Mouse (Mus musculus) liver, adult (tissue): ENCODE results near the gene Fbxo47.

Experiments
- GATA4 ChIP-seq: IDR thresholded peaks from 2 replicates; pipeline ENCODE4 v1.6.1; 2014; ENCODE audit warnings: mild to moderate bottlenecking, low read length; ENCODE audit not compliant: insufficient replicate concordance

The Fbxo47 gene

GRCm38 (mm10) chr11:97825971-97826370 lies 58.0 kb downstream of the Fbxo47 start:
- no peak for TF ChIP-seq GATA4

GRCm38 (mm10) chr11:97825295-97825694 lies 58.7 kb downstream of the Fbxo47 start:
- TF ChIP-seq GATA4, result no peak

GRCm38 (mm10) chr11:97824895-97825294 lies 59.1 kb downstream of the Fbxo47 start:
- TF ChIP-seq GATA4, result no peak

GRCm38 (mm10) chr11:97824168-97824567 lies 59.8 kb downstream of the Fbxo47 start:
- TF ChIP-seq GATA4, result no peak

DNA sequence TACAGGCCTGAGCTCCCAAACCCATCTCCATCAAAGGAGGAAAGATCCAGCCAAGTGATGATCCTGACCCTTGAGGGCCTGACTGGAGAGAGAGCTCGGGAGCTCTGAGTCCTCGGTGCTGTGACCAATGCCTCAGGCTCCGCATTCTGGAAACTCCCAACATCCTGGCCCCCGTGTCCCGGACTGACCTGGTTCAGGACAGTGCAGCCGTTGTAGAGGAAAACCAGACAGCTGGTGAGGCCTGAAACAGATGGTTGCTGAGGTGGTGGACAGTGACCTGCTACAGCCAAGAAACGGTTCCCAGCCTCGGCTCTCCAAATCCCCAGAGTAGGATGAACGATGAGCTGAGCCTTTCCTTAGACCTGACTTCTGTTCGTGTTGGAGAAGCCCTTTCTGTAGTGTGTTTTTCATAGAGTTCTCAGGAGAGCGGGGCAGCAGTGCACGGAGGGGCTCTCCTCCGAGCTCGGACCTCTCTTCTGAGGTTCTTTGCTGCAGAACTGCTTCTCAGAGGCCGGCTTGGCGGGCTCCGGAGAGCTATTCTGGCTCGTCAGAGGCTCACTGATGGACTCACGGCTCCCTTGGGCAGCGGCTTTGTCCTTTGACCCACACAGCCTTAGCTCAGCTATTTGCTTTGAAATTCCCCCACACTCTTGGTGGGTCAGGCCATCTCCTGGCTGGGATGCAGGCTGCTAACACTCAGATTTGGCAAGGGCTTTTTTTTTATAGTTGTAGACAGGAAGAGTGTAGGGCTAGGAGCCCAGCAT lies 60.9 kb downstream of the Fbxo47 start:
- no peak for TF ChIP-seq GATA4

DNA sequence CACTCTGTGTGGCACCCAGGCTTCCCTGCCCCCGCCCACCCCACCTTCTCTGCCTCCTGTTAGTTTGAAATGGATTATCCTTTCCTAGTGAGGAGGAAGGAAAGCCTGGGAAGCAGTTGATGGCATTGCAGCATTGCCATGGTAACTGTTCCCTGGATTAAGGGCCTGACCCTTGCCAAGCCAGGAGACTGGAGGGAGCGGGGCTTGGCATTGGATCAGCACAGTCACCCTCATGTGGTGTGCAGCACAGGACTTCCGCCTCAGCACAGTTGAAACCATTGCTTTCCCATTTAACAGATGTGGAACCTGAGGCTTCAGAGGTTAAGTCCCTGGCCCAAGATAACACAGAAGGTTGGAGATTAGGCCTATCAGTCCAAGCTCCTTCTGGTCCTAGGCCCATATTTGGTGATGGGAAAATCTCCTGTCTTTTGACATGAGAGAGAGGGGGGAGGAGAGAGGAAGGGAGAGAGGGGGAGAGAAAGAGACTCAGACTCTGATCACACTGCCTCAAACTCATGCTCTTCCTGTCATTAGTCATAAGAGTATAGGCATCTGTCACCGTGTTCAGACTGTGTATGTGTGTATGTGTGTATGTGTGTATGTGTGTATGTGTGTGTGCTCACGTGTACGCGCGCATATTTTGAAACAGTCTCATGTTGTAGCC lies 62.4 kb downstream of the Fbxo47 start:
- peak; percentile 9; the same call in 1 of the 2 replicates for TF ChIP-seq GATA4

GRCm38 (mm10) chr11:97820840-97821239 lies 63.1 kb downstream of the Fbxo47 start:
- peak; percentile 99 for TF ChIP-seq GATA4

GRCm38 (mm10) chr11:97819923-97820322 lies 64.0 kb downstream of the Fbxo47 start:
- no peak for TF ChIP-seq GATA4

- no peak for TF ChIP-seq GATA4
These were observed 64.9 kb downstream of the Fbxo47 start for GRCm38 (mm10) chr11:97819102-97819501.

DNA sequence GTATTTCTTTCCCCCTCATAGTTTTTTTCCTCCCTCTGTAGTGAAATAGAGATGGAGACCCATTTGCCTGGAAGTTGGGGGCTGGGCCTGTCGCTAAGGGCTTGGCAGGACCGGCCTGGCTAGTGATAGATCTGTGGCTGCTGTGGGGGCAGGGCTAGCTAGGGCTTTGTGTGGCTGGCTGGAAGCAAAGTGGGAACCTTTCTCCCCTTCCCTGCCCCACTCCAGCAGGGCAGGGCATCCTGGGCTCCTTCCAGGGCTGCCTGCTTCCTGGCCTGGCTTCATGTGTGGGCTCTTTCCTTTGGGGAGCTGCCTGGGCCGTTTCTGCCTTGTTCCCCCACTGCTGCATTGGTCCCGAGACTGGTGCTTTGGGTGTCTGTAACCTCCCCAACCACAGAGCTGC lies 65.4 kb downstream of the Fbxo47 start:
- TF ChIP-seq GATA4, result no peak

DNA sequence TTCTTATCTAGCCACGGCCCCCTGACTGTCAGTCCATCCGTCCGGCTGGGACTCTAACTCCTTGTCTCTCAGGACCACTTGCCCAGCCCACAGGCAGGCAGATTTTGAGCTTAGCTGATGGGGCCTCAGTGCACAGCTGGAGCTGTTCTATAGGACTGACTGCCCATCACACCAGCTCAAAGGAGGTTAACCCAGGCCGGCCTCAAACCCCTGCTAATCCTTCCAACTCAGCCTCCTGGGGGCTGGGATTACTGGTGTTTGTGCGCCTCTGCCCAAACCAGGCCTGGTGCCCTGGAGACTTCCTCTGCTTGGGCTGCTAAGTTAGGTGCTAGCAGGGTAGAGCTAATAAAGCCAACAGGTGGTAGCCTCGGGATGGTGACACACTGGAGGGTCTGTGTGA lies 66.0 kb downstream of the Fbxo47 start:
- TF ChIP-seq GATA4, result no peak

DNA sequence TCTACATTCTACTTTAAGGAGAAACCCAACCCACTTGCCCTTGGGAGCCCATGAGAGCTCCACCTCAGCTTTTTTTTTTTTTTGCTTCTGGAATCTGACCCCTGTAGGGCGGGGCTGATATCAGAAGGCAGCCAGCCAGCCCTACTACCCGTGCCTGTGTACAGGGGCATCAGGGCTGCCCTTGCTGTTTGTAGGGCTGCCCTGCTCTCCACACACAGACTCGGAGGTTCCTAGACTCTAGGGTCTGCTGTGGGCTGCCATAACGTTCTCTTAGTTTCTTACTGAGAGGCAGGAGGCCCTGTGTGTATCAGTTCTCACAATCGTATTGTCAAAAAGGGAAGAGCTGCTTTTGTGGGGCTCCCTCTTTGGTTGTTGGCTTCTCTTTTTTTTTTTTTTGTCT lies 66.6 kb downstream of the Fbxo47 start:
- TF ChIP-seq GATA4, result no peak

DNA sequence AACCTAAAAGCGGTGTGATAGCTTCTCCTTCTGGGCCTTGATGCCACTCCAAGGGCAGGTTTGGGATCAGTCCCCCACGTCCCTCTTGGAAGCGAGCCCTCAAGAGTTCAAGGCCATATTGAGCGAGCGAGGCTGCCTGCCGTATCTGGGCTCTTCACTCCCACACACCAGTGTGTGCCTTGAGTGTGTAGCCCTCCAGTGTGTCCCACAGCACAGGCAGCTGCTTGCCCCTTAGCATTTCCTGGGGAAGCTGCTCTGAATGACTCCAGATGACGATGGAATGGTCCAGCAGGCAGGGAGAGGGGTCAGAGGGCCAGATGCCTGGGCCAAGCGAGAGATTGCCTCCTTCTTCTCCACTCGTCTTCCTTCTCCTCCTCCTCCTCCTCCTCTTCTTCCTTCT lies 67.0 kb downstream of the Fbxo47 start:
- TF ChIP-seq GATA4, result no peak

DNA sequence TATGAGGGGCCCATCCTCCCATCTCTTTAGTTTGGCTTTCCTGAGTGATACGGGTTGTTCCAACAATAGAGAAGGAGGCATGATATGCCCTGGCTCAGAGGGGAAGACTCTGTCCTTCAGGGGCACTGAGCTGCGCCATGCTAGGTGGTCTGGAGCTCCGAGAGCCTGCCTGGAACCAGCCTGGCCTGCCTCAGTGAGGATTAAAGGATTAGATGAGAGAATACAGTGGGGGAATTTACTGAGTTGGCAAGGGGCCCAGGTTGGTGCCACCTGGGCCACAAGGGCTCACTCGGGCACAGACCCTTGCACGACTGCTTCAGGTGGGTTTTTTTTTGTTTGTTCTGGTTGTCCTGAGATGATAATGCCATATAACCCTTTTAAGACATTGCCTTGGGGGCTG lies 67.8 kb downstream of the Fbxo47 start:
- TF ChIP-seq GATA4, result no peak

DNA sequence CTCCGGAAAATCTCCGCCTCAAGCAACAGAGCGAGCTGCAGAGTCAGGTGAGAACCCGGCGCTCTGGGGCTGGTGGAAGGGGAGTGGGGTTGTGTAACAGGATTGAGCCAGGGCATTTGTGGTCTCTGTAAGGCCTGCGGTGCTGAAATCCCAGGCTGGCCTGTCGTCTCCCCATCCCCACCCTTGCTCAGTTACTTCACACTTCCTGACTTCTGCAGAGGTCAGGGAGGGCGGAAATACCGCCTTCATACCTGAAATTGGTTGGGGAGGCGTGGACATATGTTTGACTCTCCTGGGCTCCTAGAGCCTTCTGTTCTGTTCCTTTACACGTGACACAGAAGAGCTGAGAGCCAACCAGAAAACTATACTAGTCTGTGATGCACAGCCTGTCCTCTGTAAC lies 68.2 kb downstream of the Fbxo47 start:
- TF ChIP-seq GATA4, result no peak

DNA sequence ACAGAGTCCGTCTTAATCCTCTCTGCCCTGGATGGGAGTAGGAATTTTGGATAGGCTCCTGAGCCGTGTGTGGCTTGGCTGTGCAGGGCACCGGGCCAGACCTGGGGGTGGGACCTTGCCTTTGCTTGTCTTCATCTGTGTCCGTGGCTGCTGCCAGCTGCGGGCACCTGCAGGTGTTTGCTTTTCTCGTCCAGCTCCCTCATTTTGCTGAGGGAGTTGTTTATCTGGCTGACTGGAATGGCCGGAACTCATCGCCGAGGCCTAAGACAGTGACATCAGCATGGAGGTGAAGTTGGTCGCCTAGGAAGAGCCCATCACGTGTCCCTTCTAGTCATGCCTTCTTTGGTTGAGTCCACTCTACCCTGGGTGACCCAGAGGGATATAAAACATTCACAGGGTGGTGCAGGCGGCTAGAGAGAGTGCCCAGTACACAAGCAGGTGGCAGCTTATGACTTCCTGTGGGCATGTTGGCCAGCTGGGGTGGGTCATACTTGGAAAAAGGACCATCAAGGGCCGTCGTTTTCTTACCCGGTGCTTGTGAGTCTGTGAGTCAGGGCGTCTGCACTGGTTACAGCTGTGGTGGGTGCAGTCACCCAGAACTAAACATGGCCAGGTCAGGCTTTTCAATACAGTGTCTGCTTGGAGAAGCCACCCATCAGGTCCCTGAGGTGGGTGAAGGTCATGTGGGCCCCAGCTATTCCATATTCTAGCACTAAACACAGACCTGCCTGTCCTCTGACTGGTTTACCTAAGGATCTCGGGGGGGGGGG lies 70.0 kb downstream of the Fbxo47 start:
- no peak for TF ChIP-seq GATA4
